In genomic region chr4:105941785-105942184, GRCm38 (mm10) we compare ENCODE assay signal across 8 mouse cellular contexts.
DNase-seq lines count a peak whose midpoint lies in the region; ATAC-seq and TF ChIP-seq lines count a peak whose summit lies in the region.

No protein-coding gene starts in this region.

- H3K4me3 ChIP-seq in heart, embryonic 11.5 days (ENCODE audit: low read depth, low read length): no peak overlapping the region
- H3K4me3 ChIP-seq in E14TG2a.4 (replicated peaks; ENCODE audit: low read length): no peak overlapping the region

- TF ChIP-seq CTCF in E14TG2a.4 (conservative IDR thresholded peaks at IDR 0.05; ENCODE audit: low read length): peak; percentile 75

- H3K4me1 ChIP-seq in heart, embryonic 11.5 days (ENCODE audit: control insufficient read depth, insufficient read depth, low read length): no peaks in the 10 kb centered on the region
- H3K4me1 ChIP-seq in E14TG2a.4 (replicated peaks; ENCODE audit: low read depth, low read length): peaks cover 19% of the 10 kb centered on the region

- ATAC-seq in heart, embryonic 11.5 days (replicated peaks; ENCODE audit: insufficient number of reproducible peaks, low FRiP score, low TSS enrichment): no peak
- no peak for ATAC-seq in erythroid progenitor cell, adult 5-6 weeks (replicated peaks; ENCODE audit: low FRiP score, poor library complexity, severe bottlenecking)

- peak; percentile 38 for DNase-seq in heart, adult 8-10 months (ENCODE audit: low spot score)
- peak; percentile 43 for DNase-seq in c-Kit-positive CD71-negative TER-119-negative erythroid progenitor cells, embryonic 14.5 days (ENCODE audit: low read depth)
- peak; percentile 72 for DNase-seq in gastrocnemius, postnatal 10 days
- peak; percentile 57 to 72 for DNase-seq in left cerebral cortex, adult 18-20 months (ENCODE audit: low spot score in 2 of 2)
- peak; percentile 76 for DNase-seq in retina, embryonic 14.5 days (ENCODE audit: low spot score)

- H3K36me3 ChIP-seq in heart, embryonic 11.5 days (ENCODE audit: control insufficient read depth, insufficient read depth, low read length): no peaks in the 10 kb centered on the region
- no peaks in the 10 kb centered on the region for H3K36me3 ChIP-seq in E14TG2a.4 (ENCODE audit: insufficient read depth, low read length)

- no peak overlapping the region for H3K4me2 ChIP-seq in heart, embryonic 11.5 days

- WGBS in heart, embryonic 11.5 days (ENCODE audit: insufficient replicate concordance): 40% methylated on average over 7 of the region's 7 CpGs

- peaks cover 7% of the 10 kb centered on the region for H3K27me3 ChIP-seq in heart, embryonic 11.5 days (ENCODE audit: control insufficient read depth, insufficient read depth, low read length)
- peaks cover 7% of the 10 kb centered on the region; the same call in 1 of the 2 replicates for H3K27me3 ChIP-seq in E14TG2a.4 (ENCODE audit: insufficient read depth, low read length)

- H3K9ac ChIP-seq in heart, embryonic 11.5 days (ENCODE audit: low read depth, low read length): no peak overlapping the region

- H3K9me3 ChIP-seq in heart, embryonic 11.5 days (replicated peaks; ENCODE audit: control insufficient read depth, low read length): no peaks in the 10 kb centered on the region
- H3K9me3 ChIP-seq in E14TG2a.4 (ENCODE audit: low read length): no peaks in the 10 kb centered on the region

- no peak overlapping the region for H3K27ac ChIP-seq in heart, embryonic 11.5 days (ENCODE audit: low read depth, low read length)
